Mouse (Mus musculus) monocyte, adult 5-6 weeks (primary cell): ENCODE results near the gene Cbfa2t2. TPM values are rescaled to one million over a fixed set of nuclear protein-coding genes. Genes with fewer than 3 reads are reported as not detected.

Experiments used
- ATAC-seq: fragments of 153-309, 156-312 bp; replicated peaks from 2 replicates; pipeline ENCODE4 v1.8.0; 2017; ENCODE audit warnings: mild to moderate bottlenecking; ENCODE audit not compliant: low TSS enrichment, insufficient number of reproducible peaks, severe bottlenecking, poor library complexity, low FRiP score
- total RNA-seq: library from RNA; stranded (forward); fragments of 200-1000, 200-491, 200-594 nt; gene quantifications from 3 replicates; pipeline ENCODE4 v1.2.3, GENCODE M21; 2017

Gene Cbfa2t2
- total RNA-seq, 1 experiment from 2014 or later = 9.8 TPM

DNA sequence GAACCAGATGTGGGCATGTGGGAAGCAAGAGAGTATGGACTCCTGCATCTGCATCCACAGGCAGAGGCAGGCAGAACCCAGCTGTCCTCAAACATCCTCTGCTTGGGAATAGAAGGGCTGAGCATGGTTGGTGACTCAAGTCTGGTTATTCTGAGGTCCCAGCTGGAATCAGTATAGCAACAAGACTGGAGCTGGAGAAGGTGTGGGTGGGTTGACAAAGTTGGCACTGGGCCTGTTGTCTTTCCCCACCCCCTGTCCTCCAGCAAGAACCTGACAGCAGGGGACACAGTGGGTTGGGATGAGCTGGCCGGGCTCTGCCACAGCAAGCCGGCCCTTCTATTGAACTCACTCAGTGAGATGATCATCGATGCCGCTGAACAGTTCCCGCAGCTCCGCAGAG lies 119.0 kb downstream of the Cbfa2t2 start:
- no peak for ATAC-seq

DNA sequence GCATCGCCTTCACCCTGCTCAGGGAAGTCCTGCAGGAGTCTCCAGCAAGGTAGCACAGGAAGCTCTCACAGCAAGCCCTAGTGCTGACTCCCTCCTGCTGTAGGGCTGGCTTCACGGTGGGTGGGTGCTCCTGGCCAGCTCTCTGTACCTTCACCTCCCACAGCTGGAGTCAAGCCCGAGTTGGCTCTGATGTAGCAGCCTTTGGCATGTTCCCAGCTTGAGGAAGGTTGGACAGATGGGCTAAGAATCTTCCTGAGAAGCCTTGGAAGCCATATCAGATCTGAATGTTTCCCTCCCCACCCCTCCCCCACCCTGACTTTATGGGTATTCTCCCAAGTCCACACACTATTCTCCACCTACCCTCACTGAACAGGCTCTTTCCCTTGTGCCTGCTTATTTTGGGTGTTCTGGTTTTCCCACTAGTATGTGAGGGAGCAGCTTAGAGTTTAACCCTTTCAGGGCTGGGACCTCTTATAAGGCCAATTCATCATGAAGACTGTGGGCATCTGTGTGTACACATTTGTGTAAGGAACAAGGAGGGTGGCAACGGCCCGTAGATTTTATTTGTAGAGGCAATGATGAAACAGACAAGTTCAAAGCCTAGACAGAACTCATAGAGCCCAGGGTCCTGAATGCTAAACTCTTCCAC lies 121.0 kb downstream of the Cbfa2t2 start:
- no peak for ATAC-seq

DNA sequence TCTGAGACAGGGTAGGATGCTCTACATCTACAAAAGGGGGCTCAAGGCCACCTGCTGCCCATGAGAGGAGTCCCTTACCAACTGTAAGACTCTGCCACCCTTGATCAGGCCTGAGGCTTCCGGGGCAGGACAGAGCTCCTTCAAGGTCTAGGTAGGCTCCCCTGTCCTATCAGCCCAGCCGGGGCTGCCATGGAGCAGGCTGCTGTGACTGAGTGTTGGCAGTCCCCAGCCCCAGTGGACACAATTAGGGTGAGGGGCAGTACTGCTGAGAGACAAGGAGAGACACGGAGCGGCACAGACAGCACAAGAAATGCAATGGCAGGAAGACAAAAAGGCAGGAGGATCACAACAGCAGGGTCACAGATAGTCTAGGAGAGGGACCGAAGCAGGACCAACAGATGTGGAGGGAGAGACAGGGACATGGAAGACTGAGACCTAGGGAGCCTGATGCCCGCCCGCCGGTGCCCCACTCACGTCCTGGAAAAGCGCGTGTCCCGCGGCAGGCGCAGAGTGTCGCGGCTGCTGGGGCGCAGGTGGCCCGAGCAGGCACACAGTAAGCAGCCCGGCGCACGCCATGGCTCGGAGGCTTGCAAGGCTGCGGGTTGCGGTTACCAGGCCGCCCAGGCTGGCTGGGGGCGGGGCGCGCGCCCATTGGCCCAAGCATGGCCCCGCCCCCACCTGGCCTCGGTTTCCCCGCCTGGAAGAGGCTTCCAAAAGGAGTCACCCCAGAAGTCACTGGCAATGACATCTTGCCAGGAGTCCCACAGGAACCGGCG lies 122.2 kb downstream of the Cbfa2t2 start, which contains the start of gene Necab3:
Gene Necab3 (minus strand): TSS at position 627 of the 776 bp plus-strand sequence.
- ATAC-seq = 0 out of 2 replicates have a peak, but pooled peaks have one; percentile 20

DNA sequence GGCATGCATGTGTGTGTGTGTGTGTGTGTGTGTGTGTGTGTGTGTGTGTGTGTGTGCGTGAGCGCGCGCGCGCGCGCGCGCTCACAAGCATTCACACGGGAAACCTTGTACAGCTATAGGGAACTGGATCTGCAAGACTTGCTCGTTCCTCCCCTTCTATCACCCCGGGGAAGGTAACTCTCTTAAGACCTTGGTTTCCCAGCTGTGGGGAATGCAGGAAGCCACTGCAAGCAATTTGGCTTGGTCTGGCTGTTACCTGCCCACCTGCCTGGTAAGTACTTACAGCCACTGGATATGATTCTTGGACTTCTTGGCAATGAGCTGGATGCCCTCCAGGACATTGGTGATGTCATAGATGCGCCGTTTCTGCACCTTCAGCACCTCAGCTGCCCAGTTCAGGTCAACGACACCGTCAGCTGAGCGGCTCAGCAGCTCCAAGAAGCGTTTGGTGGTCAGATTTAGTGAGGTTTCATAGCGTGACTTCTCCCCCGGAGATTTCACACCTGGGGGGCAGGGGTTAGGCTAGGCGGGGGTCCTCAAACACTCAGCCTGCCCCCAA lies 127.4 kb downstream of the Cbfa2t2 start:
- no peak for ATAC-seq

DNA sequence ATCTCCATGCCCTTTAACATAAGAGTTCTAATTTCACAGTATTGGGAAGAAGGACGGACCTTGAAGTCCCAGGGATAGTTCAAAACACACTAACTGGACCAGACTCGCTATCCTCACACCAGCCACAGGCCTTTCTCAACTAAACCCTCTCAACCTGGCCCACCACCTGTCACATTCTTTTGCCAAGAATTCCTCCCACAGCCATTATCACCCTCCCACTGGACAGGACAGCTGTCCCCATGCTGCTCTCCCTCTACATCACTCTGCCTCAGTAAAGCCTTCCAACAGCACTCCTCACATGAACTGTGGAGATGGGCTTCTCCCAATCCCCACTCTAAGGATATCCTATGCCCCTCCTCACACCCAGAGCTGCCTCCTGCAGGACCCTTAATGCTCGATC lies 129.3 kb downstream of the Cbfa2t2 start:
- ATAC-seq = no peak

DNA sequence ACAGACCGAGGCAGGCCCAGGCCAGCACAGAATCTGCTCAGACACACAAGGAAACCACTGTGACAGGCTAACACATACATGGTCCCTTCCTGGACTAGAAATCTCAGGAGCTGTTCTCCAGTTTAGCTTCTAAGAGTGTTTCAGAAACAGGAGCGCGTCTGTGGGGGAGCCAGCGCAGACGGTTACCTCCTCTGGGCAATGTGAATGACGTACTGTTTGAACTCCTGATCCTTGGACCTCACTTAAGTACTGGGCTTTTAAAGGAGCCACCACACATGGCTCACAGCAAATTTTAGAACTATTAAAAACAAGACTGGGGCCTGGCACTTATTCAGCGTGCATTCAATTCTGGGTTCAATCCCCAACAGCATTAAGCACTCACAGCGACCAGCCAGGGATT lies 130.4 kb downstream of the Cbfa2t2 start:
- no peak for ATAC-seq

DNA sequence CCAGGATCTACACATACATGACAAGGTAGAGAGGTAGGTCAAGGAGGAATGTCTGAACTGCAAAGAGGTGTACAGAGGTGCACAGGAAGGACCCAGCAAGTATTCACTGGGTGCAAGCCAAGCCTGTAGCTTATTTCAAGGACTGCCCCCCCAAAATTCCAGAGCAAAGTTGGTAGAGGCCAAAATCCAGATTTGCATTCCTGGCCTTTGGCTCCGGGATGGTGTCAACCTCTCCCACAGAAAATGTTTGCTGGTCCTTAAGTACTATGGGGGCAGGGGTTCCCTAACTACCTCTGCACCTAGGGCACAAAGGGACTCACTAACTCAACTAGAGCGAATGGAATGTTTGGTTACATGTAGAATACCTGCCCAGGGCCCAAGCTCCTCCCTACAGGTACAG lies 131.5 kb downstream of the Cbfa2t2 start:
- ATAC-seq = no peak

DNA sequence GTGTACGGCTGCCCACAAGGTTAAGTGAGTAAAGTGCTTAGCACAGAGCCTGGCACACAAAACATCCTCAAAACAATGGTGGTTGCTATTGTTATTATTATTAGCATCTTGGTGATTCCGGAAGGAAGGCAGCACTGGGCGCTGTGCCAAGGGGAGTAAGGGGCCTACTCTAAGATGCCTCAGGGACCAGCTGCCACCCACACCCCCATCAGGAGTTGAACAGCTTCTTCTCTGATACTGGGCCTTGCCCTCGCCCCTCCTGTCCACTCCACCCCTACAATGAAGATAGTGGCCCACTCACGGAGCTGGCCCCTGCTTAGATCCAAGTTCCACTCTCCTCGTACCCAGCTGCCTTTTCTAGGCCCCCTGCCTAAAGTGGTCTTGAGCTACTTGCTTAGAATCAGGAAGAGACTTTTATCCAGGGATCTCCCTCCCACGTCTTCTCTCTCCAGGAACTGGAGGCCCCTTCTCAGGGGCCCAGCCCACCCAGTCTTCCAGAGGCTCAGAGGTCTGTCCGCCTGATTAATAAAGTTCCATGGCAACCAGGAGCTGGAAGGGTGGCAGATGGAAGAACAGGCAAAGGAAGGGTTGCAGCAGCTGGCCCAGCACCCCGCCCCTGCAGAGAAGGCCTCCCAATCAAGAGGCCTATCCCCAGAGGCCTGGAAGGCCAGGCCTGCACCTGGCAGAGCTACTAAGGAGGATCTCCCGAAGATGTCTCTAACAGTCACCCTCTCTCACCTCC lies 132.2 kb downstream of the Cbfa2t2 start:
- no peak for ATAC-seq

DNA sequence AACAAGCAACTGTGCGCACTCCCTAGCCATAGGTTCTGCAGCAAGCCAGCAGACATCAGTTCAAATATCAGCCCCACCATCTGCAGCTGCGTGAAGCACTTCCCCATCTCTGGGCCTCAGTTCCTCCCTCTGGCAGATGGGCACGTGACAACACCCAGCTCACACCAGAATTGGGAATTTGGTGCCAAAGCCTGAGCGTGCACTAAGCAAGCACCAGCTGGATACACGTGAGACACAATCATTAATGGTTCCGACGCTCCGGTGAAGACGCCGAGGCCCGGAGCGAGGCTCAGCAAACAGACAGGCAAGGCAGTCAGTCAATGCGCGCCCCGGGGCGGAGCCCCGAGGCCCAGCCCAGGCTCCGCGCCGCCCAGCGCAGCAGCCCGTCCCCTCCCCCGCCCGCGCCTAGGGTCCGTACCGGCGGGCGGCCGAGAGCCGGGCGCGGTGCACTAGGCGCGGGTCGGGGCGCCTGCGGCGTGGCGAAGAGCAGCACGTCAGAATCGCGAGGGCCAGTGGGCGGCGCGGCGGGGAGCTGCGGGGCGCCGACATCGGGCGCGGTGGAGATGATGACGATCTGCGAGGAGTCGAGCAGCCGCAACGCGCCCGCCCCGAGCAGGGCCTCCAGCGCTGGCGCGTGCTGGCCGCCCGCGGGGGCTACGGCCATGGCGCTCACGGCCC lies 132.9 kb downstream of the Cbfa2t2 start:
- peak; percentile 61 for ATAC-seq

DNA sequence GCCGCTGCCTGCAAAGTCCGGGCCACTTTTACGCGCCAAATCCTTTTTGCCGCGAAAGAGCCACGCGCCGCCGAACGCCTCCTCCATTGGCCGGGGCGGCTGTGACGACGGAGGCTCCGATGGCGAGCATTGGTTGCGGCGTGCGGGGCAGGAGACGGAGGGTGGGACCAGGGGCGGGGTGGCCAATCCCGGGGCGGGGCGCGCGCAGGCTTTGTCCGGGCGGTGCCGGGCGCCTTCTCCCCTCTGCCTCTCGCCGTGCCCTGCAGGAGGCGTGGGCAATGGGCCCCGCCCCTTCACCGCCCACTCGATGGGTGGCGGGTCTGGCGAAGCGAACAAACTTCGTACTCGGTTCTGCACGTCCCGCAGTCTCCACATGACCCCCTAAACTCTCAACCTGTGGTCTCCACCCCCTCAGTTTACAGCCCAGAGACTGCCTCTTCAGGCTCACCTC lies 133.6 kb downstream of the Cbfa2t2 start, which contains the start of gene E2f1:
Gene E2f1 (minus strand): TSS at position 57 of the 451 bp plus-strand sequence.
- ATAC-seq = peak; percentile 88

DNA sequence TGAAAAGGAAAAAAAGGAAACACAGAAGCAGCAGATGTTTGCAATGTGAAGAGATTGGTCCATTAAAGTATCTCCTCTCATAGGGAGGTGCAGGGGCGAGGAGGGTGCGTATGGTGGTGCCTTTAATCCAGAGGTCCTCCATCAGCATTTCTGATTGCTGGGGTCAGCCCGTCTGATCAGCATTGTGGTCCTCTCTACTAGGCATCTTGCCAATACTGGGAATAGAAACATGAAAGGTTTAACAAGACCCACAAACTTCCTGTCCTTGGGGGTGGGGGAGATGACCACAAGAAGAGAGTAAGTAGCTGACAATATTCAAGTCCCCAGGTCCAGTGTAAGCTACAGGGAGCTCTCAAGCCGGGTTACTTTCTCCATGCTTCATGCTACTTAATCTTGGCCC lies 134.4 kb downstream of the Cbfa2t2 start:
- no peak for ATAC-seq

DNA sequence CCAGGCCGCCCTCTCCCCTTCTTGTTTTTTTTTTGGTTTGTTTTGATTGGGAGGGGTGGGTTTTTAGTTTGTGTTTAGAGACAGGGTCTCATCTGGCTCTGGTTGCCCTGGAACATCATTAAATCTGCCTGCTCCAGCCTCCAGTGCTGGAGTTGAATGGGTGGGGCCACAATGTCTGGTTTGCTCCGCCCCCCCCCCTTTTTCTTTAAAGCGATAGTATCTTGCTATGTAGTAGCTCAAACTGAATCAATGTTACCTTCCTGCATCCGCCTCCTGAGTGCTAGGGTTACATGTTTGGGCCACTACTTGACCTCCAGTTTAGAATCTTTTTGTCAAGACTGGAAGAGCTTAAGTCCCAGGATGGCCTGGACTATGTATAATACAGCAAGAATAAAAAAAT lies 135.0 kb downstream of the Cbfa2t2 start:
- ATAC-seq = no peak

DNA sequence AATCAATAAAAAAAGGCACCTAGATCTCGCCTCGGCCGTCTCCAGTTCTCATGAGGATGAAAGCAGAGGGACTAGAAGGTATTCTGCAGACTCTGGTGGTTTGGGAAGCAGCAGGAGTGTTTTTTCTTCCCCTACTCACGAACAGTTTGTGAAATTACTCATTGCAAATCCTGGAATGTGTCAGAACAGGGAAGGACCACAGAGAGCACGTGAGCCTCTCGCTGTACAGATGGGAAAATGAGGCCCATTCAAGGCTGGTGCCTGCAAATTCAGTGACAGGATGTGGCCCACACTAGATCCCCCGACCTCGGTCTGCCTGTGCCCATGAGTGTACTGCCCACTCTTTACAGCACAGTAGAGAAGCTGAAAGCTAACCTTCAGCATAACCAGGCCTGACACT lies 135.7 kb downstream of the Cbfa2t2 start:
- no peak for ATAC-seq

DNA sequence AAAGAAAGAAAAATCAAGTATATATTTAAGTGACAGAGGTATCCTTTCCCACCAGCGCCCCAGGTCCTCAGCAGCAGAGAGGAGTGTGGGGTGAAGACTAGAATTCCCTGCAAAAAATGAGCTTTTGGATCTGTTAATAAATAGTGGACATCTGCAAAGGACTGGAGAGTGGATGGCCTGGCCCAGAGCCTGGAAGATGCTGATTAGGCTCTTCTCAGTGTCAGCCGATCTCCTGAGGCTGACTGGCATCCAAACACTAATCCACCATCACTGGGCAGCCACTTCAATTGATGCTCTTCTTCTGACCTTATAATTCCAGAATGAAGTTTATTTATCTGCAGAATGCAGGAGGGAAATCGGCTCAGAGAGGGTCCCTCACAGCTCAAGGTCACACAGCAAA lies 136.7 kb downstream of the Cbfa2t2 start:
- no peak for ATAC-seq

DNA sequence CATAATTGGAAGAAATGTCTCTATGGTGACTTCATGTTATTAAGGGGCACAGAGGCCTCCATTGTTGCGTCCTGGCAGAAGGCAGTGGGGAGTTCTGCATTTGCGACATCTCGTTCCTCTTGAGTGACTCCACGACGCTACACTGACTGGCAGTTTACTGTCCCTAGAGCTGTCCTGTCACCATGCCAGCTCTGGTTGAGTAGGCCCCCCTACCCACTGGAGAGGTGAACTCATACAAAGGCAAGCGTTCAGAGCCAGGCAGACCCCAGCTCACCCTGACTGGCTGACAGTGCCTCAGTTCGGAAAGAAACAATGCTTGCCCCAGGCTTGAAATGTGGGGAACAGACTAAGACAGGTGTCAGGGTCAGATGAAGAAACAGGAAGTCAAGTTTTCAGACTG lies 138.0 kb downstream of the Cbfa2t2 start:
- ATAC-seq = peak; percentile 38; the same call in 1 of the 2 replicates

DNA sequence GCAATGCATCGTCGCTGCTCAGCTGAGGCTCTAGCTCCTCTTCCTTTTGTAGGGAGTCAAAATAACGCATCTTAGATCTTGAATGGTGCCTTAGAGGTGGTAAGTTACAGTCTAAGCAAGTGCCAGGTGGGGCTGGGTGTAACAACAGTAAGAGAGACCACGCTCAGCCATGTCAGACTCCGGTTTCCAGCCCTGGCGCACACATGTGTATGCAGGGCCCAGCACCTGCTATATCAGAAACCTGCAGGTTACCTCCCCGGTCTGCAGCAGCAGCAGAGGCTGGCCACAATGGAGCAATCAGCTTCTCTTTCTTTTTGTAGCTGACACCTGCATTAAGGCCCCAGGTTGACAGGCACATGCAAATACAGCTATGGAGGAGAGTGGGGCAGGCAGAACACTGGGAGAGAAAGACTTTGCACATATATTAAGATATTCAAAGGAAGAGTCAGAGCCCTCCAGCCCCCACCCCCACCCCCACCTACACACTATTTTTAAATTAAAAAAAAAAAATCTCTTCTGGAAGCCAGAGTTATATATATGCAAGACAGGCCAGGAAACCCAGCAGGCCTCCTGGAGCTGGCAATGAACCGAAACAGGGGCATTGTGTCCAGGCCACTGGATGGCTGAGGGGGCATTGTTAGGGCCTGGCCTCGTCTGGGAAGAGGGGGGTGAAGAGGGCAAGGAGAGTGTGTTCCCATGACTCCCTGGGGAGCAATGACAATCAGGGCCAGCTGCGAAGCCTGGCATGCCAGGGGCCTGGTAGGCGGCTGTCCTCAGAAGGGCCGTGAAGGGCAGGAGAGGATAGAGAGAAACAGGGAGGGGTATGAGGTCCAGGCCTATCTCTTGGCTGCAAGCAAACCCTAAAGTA lies 140.8 kb downstream of the Cbfa2t2 start:
- ATAC-seq = no peak

DNA sequence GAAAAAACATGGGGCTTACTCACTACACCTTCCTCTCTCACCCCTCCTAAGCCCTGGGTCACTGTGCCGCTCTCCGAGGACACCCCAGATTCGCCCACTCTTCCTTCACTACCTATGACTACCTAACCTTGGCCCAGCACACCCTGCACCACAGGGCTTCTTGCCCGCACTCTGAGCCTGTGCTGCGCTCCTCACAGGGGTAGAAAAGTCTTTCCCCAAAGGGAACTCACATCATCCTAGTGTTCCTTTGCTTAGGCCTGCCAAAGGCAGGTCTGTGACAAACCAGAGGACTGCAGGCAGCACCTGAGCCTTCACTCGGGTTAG lies 141.4 kb downstream of the Cbfa2t2 start:
- no peak for ATAC-seq

DNA sequence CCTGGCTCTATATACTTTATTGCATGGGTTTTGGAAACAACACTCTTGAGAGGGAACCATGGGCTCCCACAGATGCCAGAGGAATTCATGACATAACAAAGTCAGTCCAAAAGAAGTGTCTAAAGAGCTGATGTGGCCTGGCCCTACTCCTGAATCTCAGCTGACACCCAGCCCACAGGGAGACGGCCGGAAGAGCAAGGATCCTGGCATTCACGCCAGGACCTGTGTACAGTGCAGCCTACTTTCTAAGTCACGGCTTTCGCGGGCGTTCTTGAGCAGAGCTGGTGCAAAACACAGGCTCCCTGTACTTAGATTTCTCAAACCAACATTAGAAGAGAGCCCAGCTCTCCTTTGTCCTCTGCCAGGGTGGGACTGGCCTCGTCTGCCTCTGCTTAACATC lies 144.3 kb downstream of the Cbfa2t2 start:
- ATAC-seq = no peak
